Mouse (Mus musculus) embryonic facial prominence, embryonic 13.5 days (tissue): Measurements from ENCODE around the gene Por. TPM values are rescaled to one million over a fixed set of nuclear protein-coding genes. Genes with fewer than 3 reads are reported as not detected.

Source experiments
- ATAC-seq: fragments of 200-750 bp; cut with Nextera tagmentation; 2 replicates; pipeline ENCODE4 v1.8.0; 2017; ENCODE audit warnings: low read depth; ENCODE audit not compliant: insufficient number of reproducible peaks, insufficient read depth, low FRiP score, low TSS enrichment
- H3K27ac ChIP-seq: fragments of 300-500 bp; sonication (generic); 2 replicates; pipeline ENCODE4 v1.5.1; 2015; ENCODE audit warnings: moderate library complexity, mild to moderate bottlenecking, inconsistent platforms
- H3K27me3 ChIP-seq: fragments of 300-500 bp; sonication (generic); 2 replicates; pipeline ENCODE4 v1.6.1; 2015; ENCODE audit warnings: mild to moderate bottlenecking, inconsistent platforms
- H3K36me3 ChIP-seq: fragments of 300-500 bp; sonication (generic); 2 replicates; pipeline ENCODE4 v1.6.1; 2015; ENCODE audit warnings: mild to moderate bottlenecking, inconsistent platforms
- H3K4me1 ChIP-seq: fragments of 300-500 bp; sonication (generic); 2 replicates; pipeline ENCODE4 v1.6.1; 2015; ENCODE audit warnings: inconsistent platforms
- H3K4me2 ChIP-seq: fragments of 300-500 bp; sonication (generic); 2 replicates; pipeline ENCODE4 v1.6.1; 2015; ENCODE audit warnings: moderate library complexity, mild to moderate bottlenecking, inconsistent platforms
- H3K4me3 ChIP-seq: fragments of 300-500 bp; sonication (generic); 2 replicates; pipeline ENCODE4 v1.5.1; 2015; ENCODE audit warnings: mild to moderate bottlenecking, inconsistent platforms
- H3K9ac ChIP-seq: fragments of 300-500 bp; sonication (generic); 2 replicates; pipeline ENCODE4 v1.6.1; 2015; ENCODE audit warnings: mild to moderate bottlenecking, inconsistent platforms
- H3K9me3 ChIP-seq: fragments of 300-500 bp; sonication (generic); 2 replicates; pipeline ENCODE4 v1.6.1; 2016; ENCODE audit warnings: inconsistent platforms
- WGBS: fragments of 180-500 bp; shearing (Covaris S2); methylation state at CpG from one replicate; pipeline ENCODE4 v1.1.7; 2015; ENCODE audit warnings: mixed read lengths; 5-methylcytosine and 5-hydroxymethylcytosine counted together
- polyA plus RNA-seq: library from polyadenylated mRNA; unstranded; fragments of >200 nt; fragmentation: Nextera tagmentation; extraction: Ambion mirVana; gene quantifications from 2 replicates; pipeline ENCODE4 v1.2.1, GENCODE M21; 2015

Por gene
- polyA plus RNA-seq, 1 experiment from 2014 or later: 75.0 TPM

GRCm38 (mm10) chr5:135743741-135744609 is 74.1 kb downstream of the Por start, which contains the start of gene Tmem120a:
TSS of gene Tmem120a (minus strand) at chr5:135744448.
- peak within 1 kb of the TSS; percentile 91 for H3K4me2 ChIP-seq
- peaks cover 24% of the 10 kb centered on the region for H3K36me3 ChIP-seq
- under 1% methylated on average over 57 of the region's 60 CpGs for WGBS
- 0 out of 2 replicates have a peak, but pooled peaks cover 3% of the 10 kb centered on the region for H3K9me3 ChIP-seq
- H3K4me1 ChIP-seq: peaks cover 17% of the 10 kb centered on the region
- H3K9ac ChIP-seq: peak within 1 kb of the TSS; percentile 87
- H3K27ac ChIP-seq: peak within 1 kb of the TSS; percentile 75
- peak; percentile 91 for ATAC-seq
- H3K27me3 ChIP-seq: no peaks in the 10 kb centered on the region
- peak within 1 kb of the TSS; percentile 88 for H3K4me3 ChIP-seq

GRCm38 (mm10) chr5:135744742-135745141 is 74.9 kb downstream of the Por start:
- Histone ChIP-seq H3K36me3 (peaks cover 19% of the 10 kb centered on the region), H3K27ac (peak overlapping the region; percentile 75), H3K9me3 (0 out of 2 replicates have a peak, but pooled peaks cover 3% of the 10 kb centered on the region), H3K27me3 (no peaks in the 10 kb centered on the region), H3K9ac (peak overlapping the region; percentile 87), H3K4me1 (peaks cover 17% of the 10 kb centered on the region), H3K4me3 (peak overlapping the region; percentile 88), H3K4me2 (peak overlapping the region; percentile 91)
- 17% methylated on average over 12 of the region's 12 CpGs for WGBS
- ATAC-seq: no peak

- 76% methylated on average over 1 of the region's 1 CpGs for WGBS
- H3K9me3 ChIP-seq: 0 out of 2 replicates have a peak, but pooled peaks cover 3% of the 10 kb centered on the region
- ATAC-seq: no peak
- H3K4me3 ChIP-seq: no peak overlapping the region
- H3K9ac ChIP-seq: no peak overlapping the region
- H3K27me3 ChIP-seq: no peaks in the 10 kb centered on the region
- H3K36me3 ChIP-seq: no peaks in the 10 kb centered on the region
- H3K4me1 ChIP-seq: no peaks in the 10 kb centered on the region
- H3K4me2 ChIP-seq: no peak overlapping the region
- H3K27ac ChIP-seq: no peak overlapping the region
These were observed 81.2 kb downstream of the Por start for GRCm38 (mm10) chr5:135751041-135751440.

- no peaks in the 10 kb centered on the region for H3K4me1 ChIP-seq
- H3K36me3 ChIP-seq: no peaks in the 10 kb centered on the region
- H3K27me3 ChIP-seq: no peaks in the 10 kb centered on the region
- H3K27ac ChIP-seq: no peak overlapping the region
- H3K9ac ChIP-seq: no peak overlapping the region
- H3K4me3 ChIP-seq: no peak overlapping the region
- H3K9me3 ChIP-seq: 0 out of 2 replicates have a peak, but pooled peaks cover 3% of the 10 kb centered on the region
- no peak overlapping the region for H3K4me2 ChIP-seq
- ATAC-seq: no peak
- 66% methylated on average over 2 of the region's 2 CpGs for WGBS
These were observed 81.8 kb downstream of the Por start for GRCm38 (mm10) chr5:135751595-135751994.

GRCm38 (mm10) chr5:135761881-135762280 is 92.0 kb downstream of the Por start:
- no peaks in the 10 kb centered on the region for H3K36me3 ChIP-seq
- H3K9me3 ChIP-seq: no peaks in the 10 kb centered on the region
- no peak overlapping the region for H3K27ac ChIP-seq
- no peak overlapping the region for H3K4me3 ChIP-seq
- H3K9ac ChIP-seq: no peak overlapping the region
- no peak for ATAC-seq
- WGBS: 75% methylated on average over 3 of the region's 3 CpGs
- 0 out of 2 replicates have a peak, but pooled peaks cover 4% of the 10 kb centered on the region for H3K4me1 ChIP-seq
- H3K27me3 ChIP-seq: 0 out of 2 replicates have a peak, but pooled peaks cover 4% of the 10 kb centered on the region
- H3K4me2 ChIP-seq: no peak overlapping the region

- no peak overlapping the region for H3K4me3 ChIP-seq
- 0 out of 2 replicates have a peak, but pooled peaks cover 4% of the 10 kb centered on the region for H3K27me3 ChIP-seq
- no peak for ATAC-seq
- H3K4me2 ChIP-seq: no peak overlapping the region
- WGBS: 4% methylated on average over 7 of the region's 7 CpGs
- no peaks in the 10 kb centered on the region for H3K36me3 ChIP-seq
- H3K4me1 ChIP-seq: 0 out of 2 replicates have a peak, but pooled peaks cover 4% of the 10 kb centered on the region
- H3K9me3 ChIP-seq: no peaks in the 10 kb centered on the region
- H3K27ac ChIP-seq: no peak overlapping the region
- H3K9ac ChIP-seq: no peak overlapping the region
These were observed 93.7 kb downstream of the Por start for GRCm38 (mm10) chr5:135763526-135763925.

GRCm38 (mm10) chr5:135764971-135765370 is 95.1 kb downstream of the Por start:
- ATAC-seq: no peak
- H3K27ac ChIP-seq: no peak overlapping the region
- no peaks in the 10 kb centered on the region for H3K4me1 ChIP-seq
- H3K27me3 ChIP-seq: 0 out of 2 replicates have a peak, but pooled peaks cover 4% of the 10 kb centered on the region
- H3K9me3 ChIP-seq: no peaks in the 10 kb centered on the region
- no peak overlapping the region for H3K4me3 ChIP-seq
- H3K4me2 ChIP-seq: no peak overlapping the region
- H3K9ac ChIP-seq: no peak overlapping the region
- 66% methylated on average over 3 of the region's 3 CpGs for WGBS
- H3K36me3 ChIP-seq: no peaks in the 10 kb centered on the region

- H3K4me3 ChIP-seq: no peak overlapping the region
- WGBS: 48% methylated on average over 3 of the region's 3 CpGs
- H3K27me3 ChIP-seq: no peaks in the 10 kb centered on the region
- no peak overlapping the region for H3K9ac ChIP-seq
- no peaks in the 10 kb centered on the region for H3K9me3 ChIP-seq
- peaks cover 7% of the 10 kb centered on the region for H3K4me1 ChIP-seq
- no peak overlapping the region for H3K27ac ChIP-seq
- no peak overlapping the region for H3K4me2 ChIP-seq
- H3K36me3 ChIP-seq: no peaks in the 10 kb centered on the region
- no peak for ATAC-seq
These were observed 102.7 kb downstream of the Por start for GRCm38 (mm10) chr5:135772519-135772918.

- Histone ChIP-seq H3K4me2 (no peak overlapping the region), H3K27ac (no peak overlapping the region), H3K9me3 (no peaks in the 10 kb centered on the region), H3K27me3 (no peaks in the 10 kb centered on the region), H3K4me3 (no peak overlapping the region), H3K36me3 (peaks cover 1% of the 10 kb centered on the region), H3K9ac (0 out of 2 replicates have a peak overlapping the region, but pooled peaks have one; percentile 92), H3K4me1 (peaks cover 24% of the 10 kb centered on the region)
- no peak for ATAC-seq
- 81% methylated on average over 4 of the region's 4 CpGs for WGBS
These were observed 106.7 kb downstream of the Por start for GRCm38 (mm10) chr5:135776546-135776945.

GRCm38 (mm10) chr5:135777796-135778470 is 108.1 kb downstream of the Por start, which contains the start of gene Styxl1:
TSS of gene Styxl1 (minus strand) at chr5:135778385.
- peak within 1 kb of the TSS; percentile 85 for H3K4me2 ChIP-seq
- no peaks in the 10 kb centered on the region for H3K27me3 ChIP-seq
- peaks cover 24% of the 10 kb centered on the region for H3K4me1 ChIP-seq
- peak within 1 kb of the TSS; percentile 89 for H3K4me3 ChIP-seq
- peak within 1 kb of the TSS; percentile 92 for H3K9ac ChIP-seq
- peak; percentile 1; the same call in 1 of the 2 replicates for ATAC-seq
- H3K36me3 ChIP-seq: peaks cover 14% of the 10 kb centered on the region
- H3K9me3 ChIP-seq: no peaks in the 10 kb centered on the region
- WGBS: under 1% methylated on average over 45 of the region's 45 CpGs
- peak within 1 kb of the TSS; percentile 92 for H3K27ac ChIP-seq
